Mouse (Mus musculus) MEL (cell line): ENCODE data around the gene Csmd2. TPM values are rescaled to one million over a fixed set of nuclear protein-coding genes. Genes with fewer than 3 reads are reported as not detected.

Source experiments
- DNase-seq: peaks from one replicate; pipeline ENCODE4 v3.0.0; 2011; ENCODE audit warnings: low read depth, low spot score
- H3K27ac ChIP-seq: 2 replicates; pipeline ENCODE4 v1.5.1; 2012; ENCODE audit warnings: low read depth, mild to moderate bottlenecking, control low read depth, low read length, moderate library complexity; ENCODE audit not compliant: control insufficient read depth
- H3K27me3 ChIP-seq, 2 experiments: fragments of 150-350 bp in 1 of 2; sonication (generic) in 1 of 2; 2 replicates each; pipeline ENCODE4 v1.6.1; 2012; ENCODE audit warnings: low read length in 2 of 2, mild to moderate bottlenecking in 2 of 2, improper control_type of control experiment in 1 of 2, moderate library complexity in 1 of 2; ENCODE audit not compliant: insufficient read depth in 2 of 2, control insufficient read depth in 1 of 2
- H3K36me3 ChIP-seq, 2 experiments: 2 replicates each; pipeline ENCODE4 v1.6.1; 2012 to 2014; ENCODE audit warnings: low read length in 2 of 2, improper control_type of control experiment in 1 of 2, inconsistent platforms in 1 of 2, mild to moderate bottlenecking in 1 of 2; ENCODE audit not compliant: insufficient read depth in 2 of 2, control insufficient read depth in 1 of 2
- H3K4me1 ChIP-seq, 2 experiments: fragments of 150-350 bp in 1 of 2; sonication (generic) in 1 of 2; 2 replicates each; pipeline ENCODE4 v1.6.1; 2012; ENCODE audit warnings: low read length in 2 of 2, improper control_type of control experiment in 1 of 2, mild to moderate bottlenecking in 1 of 2; ENCODE audit not compliant: insufficient read depth in 2 of 2, control insufficient read depth in 1 of 2
- H3K4me3 ChIP-seq, 2 experiments: fragments of 150-350 bp in 1 of 2; sonication (generic) in 1 of 2; 2 replicates each; pipeline ENCODE4 v1.5.1; 2012; ENCODE audit warnings: low read depth in 2 of 2, low read length in 2 of 2, mild to moderate bottlenecking in 2 of 2, moderate library complexity in 2 of 2, control low read depth in 1 of 2, improper control_type of control experiment in 1 of 2; ENCODE audit not compliant: control insufficient read depth in 1 of 2, insufficient read depth in 1 of 2
- H3K79me2 ChIP-seq: 2 replicates; pipeline ENCODE4 v1.6.1; 2012; ENCODE audit warnings: mild to moderate bottlenecking, low read length, moderate library complexity; ENCODE audit not compliant: control insufficient read depth, poor library complexity, insufficient read depth
- H3K9ac ChIP-seq: 2 replicates; pipeline ENCODE4 v1.6.1; 2012; ENCODE audit warnings: low read depth, mild to moderate bottlenecking, control low read depth, low read length, moderate library complexity; ENCODE audit not compliant: control insufficient read depth, poor library complexity, severe bottlenecking
- H3K9me3 ChIP-seq: fragments of 150-350 bp; sonication (generic); replicated peaks from 2 replicates; pipeline ENCODE4 v1.6.1; 2012; ENCODE audit warnings: mild to moderate bottlenecking, low read length, improper control_type of control experiment, moderate library complexity; ENCODE audit not compliant: insufficient read depth
- BHLHE40 ChIP-seq: IDR thresholded peaks from 2 replicates; pipeline ENCODE4 v1.6.1; 2012; ENCODE audit warnings: low read depth, mild to moderate bottlenecking, inconsistent platforms, low read length, improper control_type of control experiment, borderline replicate concordance
- CHD1 ChIP-seq: IDR thresholded peaks from 2 replicates; pipeline ENCODE4 v1.6.1; 2012; ENCODE audit warnings: low read depth, mild to moderate bottlenecking, inconsistent platforms, low read length, improper control_type of control experiment
- E2F4 ChIP-seq: IDR thresholded peaks from 2 replicates; pipeline ENCODE4 v1.6.1; 2011; ENCODE audit warnings: low read depth, low read length, improper control_type of control experiment, borderline replicate concordance
- ELF1 ChIP-seq: IDR thresholded peaks from 2 replicates; pipeline ENCODE4 v1.6.1; 2014; ENCODE audit warnings: low read depth, mild to moderate bottlenecking, inconsistent platforms, low read length, improper control_type of control experiment, moderate library complexity
- ETS1 ChIP-seq: IDR thresholded peaks from 2 replicates; pipeline ENCODE4 v1.6.1; 2012; ENCODE audit warnings: low read depth, mild to moderate bottlenecking, inconsistent platforms, low read length, improper control_type of control experiment, moderate library complexity
- GATA1 ChIP-seq: IDR thresholded peaks from 2 replicates; pipeline ENCODE4 v1.6.1; 2011; ENCODE audit warnings: low read depth, low read length, improper control_type of control experiment
- HCFC1 ChIP-seq: IDR thresholded peaks from 2 replicates; pipeline ENCODE4 v1.6.1; 2012; ENCODE audit warnings: low read depth, mild to moderate bottlenecking, inconsistent platforms, low read length, improper control_type of control experiment, moderate library complexity
- MAFK ChIP-seq: IDR thresholded peaks from 2 replicates; pipeline ENCODE4 v1.6.1; 2011; ENCODE audit warnings: low read depth, mild to moderate bottlenecking, low read length, improper control_type of control experiment, borderline replicate concordance
- MAZ ChIP-seq: IDR thresholded peaks from 2 replicates; pipeline ENCODE4 v1.6.1; 2012; ENCODE audit warnings: low read depth, mild to moderate bottlenecking, inconsistent platforms, low read length, improper control_type of control experiment
- MXI1 ChIP-seq: IDR thresholded peaks from 2 replicates; pipeline ENCODE4 v1.6.1; 2011; ENCODE audit warnings: mild to moderate bottlenecking, low read depth, low read length, improper control_type of control experiment
- MYC ChIP-seq: IDR thresholded peaks from 2 replicates; pipeline ENCODE4 v1.6.1; 2011; ENCODE audit warnings: low read depth, mild to moderate bottlenecking, low read length, improper control_type of control experiment, moderate library complexity
- NELFE ChIP-seq: IDR thresholded peaks from 2 replicates; pipeline ENCODE4 v1.6.1; 2011; ENCODE audit warnings: low read depth, low read length, improper control_type of control experiment
- POLR2AphosphoS5 ChIP-seq: IDR thresholded peaks from 2 replicates; pipeline ENCODE4 v1.6.1; 2012; ENCODE audit warnings: low read depth, borderline replicate concordance, mild to moderate bottlenecking, inconsistent platforms, low read length, moderate library complexity, mixed read lengths
- RCOR1 ChIP-seq: IDR thresholded peaks from 2 replicates; pipeline ENCODE4 v1.6.1; 2012; ENCODE audit warnings: low read depth, mild to moderate bottlenecking, inconsistent platforms, low read length, improper control_type of control experiment
- TAL1 ChIP-seq: IDR thresholded peaks from 2 replicates; pipeline ENCODE4 v1.6.1; 2012; ENCODE audit warnings: mild to moderate bottlenecking, inconsistent platforms, low read length, moderate library complexity, mixed read lengths
- TBP ChIP-seq: IDR thresholded peaks from 2 replicates; pipeline ENCODE4 v1.8.0; 2011; ENCODE audit warnings: low read depth, low read length, improper control_type of control experiment
- UBTF ChIP-seq: IDR thresholded peaks from 2 replicates; pipeline ENCODE4 v1.6.1; 2012; ENCODE audit warnings: low read depth, mild to moderate bottlenecking, inconsistent platforms, low read length, improper control_type of control experiment, moderate library complexity, borderline replicate concordance; ENCODE audit not compliant: insufficient read depth
- ZKSCAN1 ChIP-seq: IDR thresholded peaks from 2 replicates; pipeline ENCODE4 v1.6.1; 2012; ENCODE audit warnings: low read depth, mild to moderate bottlenecking, inconsistent platforms, low read length, improper control_type of control experiment, moderate library complexity
- ZMIZ1 ChIP-seq: IDR thresholded peaks from 2 replicates; pipeline ENCODE4 v1.6.1; 2012; ENCODE audit warnings: low read depth, mild to moderate bottlenecking, inconsistent platforms, low read length, improper control_type of control experiment, moderate library complexity
- ZNF384 ChIP-seq: IDR thresholded peaks from 2 replicates; pipeline ENCODE4 v1.6.1; 2012; ENCODE audit warnings: low read depth, mild to moderate bottlenecking, inconsistent platforms, low read length, improper control_type of control experiment
- polyA plus RNA-seq, 2 experiments: library from polyadenylated mRNA; stranded (reverse) in 1 of 2; unstranded in 1 of 2; fragments of >175 nt in 1 of 2; fragments of >200 nt in 1 of 2; gene quantifications; 2 replicates each; pipeline versions ENCODE4 v1.2.1 to v1.2.4; 2012; ENCODE audit warnings: low replicate concordance in 2 of 2, low read depth in 1 of 2; ENCODE audit not compliant: insufficient read length in 2 of 2, insufficient read depth in 1 of 2, missing spikeins in 1 of 2
- total RNA-seq: library from RNA; depleted of rRNA; stranded (reverse); fragments of 300-350 nt; gene quantifications from 2 replicates; pipeline ENCODE4 v1.2.3, GENCODE M21; 2012

Csmd2 gene
- total and polyA plus RNA-seq, 3 experiments, result not detected

- no peak for DNase-seq
- H3K36me3 ChIP-seq, result no peaks in the 10 kb centered on the region
- no peak for TF ChIP-seq RCOR1
- TF ChIP-seq BHLHE40, result no peak
- no peak for TF ChIP-seq MAZ
- TF ChIP-seq ZNF384, result no peak
- no peak for TF ChIP-seq MXI1
- no peak for TF ChIP-seq HCFC1
- no peak overlapping the region for H3K4me3 ChIP-seq
- H3K27me3 ChIP-seq, result no peaks in the 10 kb centered on the region
- no peaks in the 10 kb centered on the region for H3K79me2 ChIP-seq
- H3K27ac ChIP-seq, result no peak overlapping the region
- no peaks in the 10 kb centered on the region for H3K9me3 ChIP-seq
- no peak overlapping the region for H3K9ac ChIP-seq
- no peaks in the 10 kb centered on the region for H3K4me1 ChIP-seq
Observed at GRCm38 (mm10) chr4:128317951-128318350, 330.3 kb downstream of the Csmd2 start.

- Histone ChIP-seq H3K9ac (no peak overlapping the region), H3K36me3 (no peaks in the 10 kb centered on the region), H3K27ac (no peak overlapping the region), H3K4me3 (no peak overlapping the region), H3K9me3 (no peaks in the 10 kb centered on the region), H3K27me3 (no peaks in the 10 kb centered on the region), H3K4me1 (no peaks in the 10 kb centered on the region), H3K79me2 (no peaks in the 10 kb centered on the region)
- TF ChIP-seq UBTF (no peak), E2F4 (no peak)
- DNase-seq, result no peak
Observed at GRCm38 (mm10) chr4:128325511-128325910, 337.9 kb downstream of the Csmd2 start.

GRCm38 (mm10) chr4:128326755-128327154 is 339.1 kb downstream of the Csmd2 start:
- H3K27ac ChIP-seq, result no peak overlapping the region
- no peaks in the 10 kb centered on the region for H3K36me3 ChIP-seq
- no peaks in the 10 kb centered on the region for H3K79me2 ChIP-seq
- no peak overlapping the region for H3K4me3 ChIP-seq
- no peaks in the 10 kb centered on the region for H3K9me3 ChIP-seq
- TF ChIP-seq GATA1 (no peak), MYC (no peak), HCFC1 (no peak), ZKSCAN1 (no peak), ZMIZ1 (no peak), ETS1 (no peak), MAFK (no peak), TBP (no peak), MXI1 (no peak), CHD1 (no peak), NELFE (no peak), POLR2AphosphoS5 (no peak), TAL1 (no peak), ELF1 (no peak)
- H3K4me1 ChIP-seq, result no peaks in the 10 kb centered on the region
- DNase-seq, result no peak
- H3K27me3 ChIP-seq, result no peaks in the 10 kb centered on the region
- no peak overlapping the region for H3K9ac ChIP-seq
